Mouse (Mus musculus) liver, adult 2 months (tissue): ENCODE measurements around the gene Nme7. TPM values are rescaled to one million over a fixed set of nuclear protein-coding genes. Genes with fewer than 3 reads are reported as not detected.

ENCODE experiments used
- DNase-seq: peaks from one replicate; pipeline ENCODE4 v3.0.0-alpha.2; 2011; ENCODE audit warnings: low read depth, low spot score; ENCODE audit errors: extremely low read depth
- H3K27ac ChIP-seq: fragments of 200-500 bp; replicated peaks from 2 replicates; pipeline ENCODE4 v1.5.1; 2012; ENCODE audit warnings: low read depth, mild to moderate bottlenecking, control low read depth, inconsistent platforms, low read length; ENCODE audit not compliant: insufficient read depth
- H3K27me3 ChIP-seq: fragments of 200-500 bp; 2 replicates; pipeline ENCODE4 v1.6.1; 2012; ENCODE audit warnings: mild to moderate bottlenecking, moderate library complexity, low read length, inconsistent platforms; ENCODE audit not compliant: control insufficient read depth, insufficient read depth
- H3K36me3 ChIP-seq: fragments of 200-500 bp; 2 replicates; pipeline ENCODE4 v1.6.1; 2012; ENCODE audit warnings: low read length, inconsistent platforms; ENCODE audit not compliant: control insufficient read depth, insufficient read depth
- H3K4me1 ChIP-seq: fragments of 200-500 bp; 2 replicates; pipeline ENCODE4 v1.6.1; 2011; ENCODE audit warnings: low read length; ENCODE audit not compliant: control insufficient read depth, insufficient read depth
- H3K4me3 ChIP-seq: fragments of 200-500 bp; 2 replicates; pipeline ENCODE4 v1.5.1; 2011; ENCODE audit warnings: low read depth, mild to moderate bottlenecking, control low read depth, low read length, moderate library complexity; ENCODE audit not compliant: insufficient read depth
- H3K79me2 ChIP-seq: fragments of 200-500 bp; 2 replicates; pipeline ENCODE4 v1.6.1; 2012; ENCODE audit warnings: inconsistent platforms, mild to moderate bottlenecking, low read length, moderate library complexity; ENCODE audit not compliant: control insufficient read depth, insufficient read depth
- H3K9ac ChIP-seq: fragments of 200-500 bp; 2 replicates; pipeline ENCODE4 v1.6.1; 2012; ENCODE audit warnings: low read depth, mild to moderate bottlenecking, control low read depth, inconsistent platforms, low read length
- CTCF ChIP-seq: fragments of 200-500 bp; IDR thresholded peaks from 2 replicates; pipeline ENCODE4 v1.5.1; 2011; ENCODE audit warnings: low read depth, low read length, control low read depth
- POLR2A ChIP-seq: fragments of 200-500 bp; IDR thresholded peaks from 2 replicates; pipeline ENCODE4 v1.6.1; 2011; ENCODE audit warnings: low read length, control low read depth; ENCODE audit not compliant: insufficient read depth; ENCODE audit errors: extremely low read depth
- WGBS: fragments of 180-500 bp; shearing (Covaris S2); methylation state at CpG from one replicate; pipeline ENCODE4 v1.1.7; 2018; 5-methylcytosine and 5-hydroxymethylcytosine counted together
- polyA plus RNA-seq: library from polyadenylated mRNA; depleted of rRNA; stranded (reverse); fragments of >200 nt; gene quantifications from 2 replicates; pipeline ENCODE4 v1.2.3, GENCODE M21; 2012
- total RNA-seq: library from RNA; depleted of rRNA; stranded (reverse); fragments of >200 nt; gene quantifications from 2 replicates; pipeline ENCODE4 v1.2.3, GENCODE M21; 2014

Nme7 gene
- total and polyA plus RNA-seq, 2 experiments = 3.4 to 17.1 TPM

DNA sequence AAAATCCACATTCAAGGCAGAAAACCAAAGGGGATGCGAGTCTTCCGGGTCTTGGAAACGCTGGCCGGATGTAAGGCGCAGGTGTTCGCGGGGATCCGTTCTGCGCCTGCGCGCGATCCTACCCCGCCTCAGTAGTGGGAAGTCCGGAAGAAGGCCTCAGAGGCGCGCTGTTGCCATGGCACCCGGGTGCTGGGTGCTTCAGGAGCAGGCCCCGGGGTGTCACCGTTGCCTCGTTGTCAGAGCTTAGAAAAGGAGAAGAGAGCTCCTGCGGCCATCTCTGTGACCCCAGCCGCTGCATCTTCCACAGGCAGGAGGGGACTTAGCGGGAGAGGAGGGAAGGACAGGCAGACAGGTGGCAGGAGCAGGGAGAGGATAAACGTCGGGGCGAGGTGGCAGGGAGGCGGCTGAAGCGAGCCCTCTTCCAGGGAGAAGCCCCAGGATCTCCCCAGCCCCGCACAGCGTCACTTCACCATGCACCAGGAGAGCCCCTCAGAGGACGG lies 28.4 kb upstream of the Nme7 start, which contains the start of gene Ccdc181:
TSS of gene Ccdc181 (plus strand) at position 131 of the 500 bp plus-strand sequence.
- H3K9ac ChIP-seq = peak within 1 kb of the TSS; percentile 36
- under 1% methylated on average over 31 of the region's 31 CpGs for WGBS
- peak within 1 kb of the TSS; percentile 66 for H3K4me3 ChIP-seq
- no peak for TF ChIP-seq CTCF
- TF ChIP-seq POLR2A = peak; percentile 27; the same call in 1 of the 2 replicates
- H3K79me2 ChIP-seq = no peaks in the 10 kb centered on the region
- no peaks in the 10 kb centered on the region for H3K27me3 ChIP-seq
- H3K27ac ChIP-seq = no peak within 1 kb of the TSS
- H3K36me3 ChIP-seq = no peaks in the 10 kb centered on the region
- H3K4me1 ChIP-seq = no peaks in the 10 kb centered on the region
- peak; percentile 81 for DNase-seq

GRCm38 (mm10) chr1:164276552-164276951 lies 27.4 kb upstream of the Nme7 start:
- no peaks in the 10 kb centered on the region for H3K27me3 ChIP-seq
- no peaks in the 10 kb centered on the region for H3K4me1 ChIP-seq
- H3K79me2 ChIP-seq = no peaks in the 10 kb centered on the region
- no peak overlapping the region for H3K4me3 ChIP-seq
- no peaks in the 10 kb centered on the region for H3K36me3 ChIP-seq
- WGBS = 91% methylated on average over 3 of the region's 3 CpGs
- H3K9ac ChIP-seq = no peak overlapping the region
- TF ChIP-seq POLR2A = no peak
- no peak for TF ChIP-seq CTCF
- no peak for DNase-seq
- no peak overlapping the region for H3K27ac ChIP-seq

DNA sequence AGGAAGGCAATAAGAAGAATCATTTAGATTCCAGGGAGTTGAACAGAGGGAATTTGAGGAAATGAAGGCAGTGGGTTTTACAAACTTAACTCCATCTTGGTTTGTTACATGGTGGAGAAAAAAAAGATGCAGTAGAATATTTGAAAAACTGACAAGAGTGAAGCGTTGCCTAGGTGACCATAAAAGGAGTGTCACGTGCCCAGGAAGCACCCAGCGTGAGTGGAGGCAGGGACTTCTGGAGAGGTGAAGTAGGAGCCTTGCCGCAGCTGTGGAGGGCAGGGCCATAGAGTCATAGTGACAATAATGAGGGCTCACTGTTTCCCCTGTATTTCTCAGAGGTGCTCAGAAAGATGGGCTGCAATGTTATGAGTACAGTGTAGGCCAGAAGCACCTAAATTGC lies 24.6 kb upstream of the Nme7 start:
- 85% methylated on average over 4 of the region's 4 CpGs for WGBS
- Histone ChIP-seq H3K9ac (no peak overlapping the region), H3K4me3 (no peak overlapping the region), H3K27me3 (no peaks in the 10 kb centered on the region), H3K4me1 (no peaks in the 10 kb centered on the region), H3K36me3 (no peaks in the 10 kb centered on the region), H3K27ac (no peak overlapping the region), H3K79me2 (no peaks in the 10 kb centered on the region)
- TF ChIP-seq CTCF (no peak), POLR2A (no peak)
- DNase-seq = no peak

GRCm38 (mm10) chr1:164284007-164284406 lies 19.9 kb upstream of the Nme7 start:
- Histone ChIP-seq H3K4me3 (no peak overlapping the region), H3K27ac (no peak overlapping the region), H3K79me2 (no peaks in the 10 kb centered on the region), H3K4me1 (no peaks in the 10 kb centered on the region), H3K9ac (no peak overlapping the region), H3K27me3 (no peaks in the 10 kb centered on the region), H3K36me3 (no peaks in the 10 kb centered on the region)
- no peak for DNase-seq
- 91% methylated on average over 3 of the region's 3 CpGs for WGBS
- TF ChIP-seq CTCF (no peak), POLR2A (no peak)

GRCm38 (mm10) chr1:164287406-164287805 lies 16.5 kb upstream of the Nme7 start:
- Histone ChIP-seq H3K4me3 (no peak overlapping the region), H3K79me2 (no peaks in the 10 kb centered on the region), H3K9ac (no peak overlapping the region), H3K36me3 (peaks cover 15% of the 10 kb centered on the region), H3K27ac (no peak overlapping the region), H3K27me3 (no peaks in the 10 kb centered on the region), H3K4me1 (no peaks in the 10 kb centered on the region)
- 75% methylated on average over 15 of the region's 15 CpGs for WGBS
- DNase-seq = no peak
- no peak for TF ChIP-seq POLR2A
- TF ChIP-seq CTCF = no peak

DNA sequence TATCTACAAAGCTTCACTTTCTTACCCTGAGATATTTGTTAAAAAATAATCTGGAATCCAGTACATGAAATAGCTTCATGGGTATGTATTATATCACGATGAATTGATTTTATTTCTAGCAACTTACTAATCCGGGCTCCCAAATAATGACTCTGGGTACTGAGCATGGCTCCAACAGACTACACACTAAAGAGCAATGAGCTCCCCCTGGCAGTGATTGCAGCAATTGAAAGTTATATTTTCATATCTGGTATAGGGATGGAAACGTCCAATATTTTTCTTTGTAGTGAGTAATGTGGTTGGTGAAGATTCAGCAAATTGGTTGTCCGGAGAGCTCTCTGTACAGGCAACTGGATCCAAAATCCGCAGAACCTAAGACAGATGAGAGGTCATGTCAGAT lies 11.9 kb upstream of the Nme7 start:
- H3K27ac ChIP-seq = no peak overlapping the region
- H3K36me3 ChIP-seq = peaks cover 35% of the 10 kb centered on the region
- no peak for DNase-seq
- WGBS = 76% methylated on average over 5 of the region's 5 CpGs
- no peaks in the 10 kb centered on the region for H3K79me2 ChIP-seq
- H3K27me3 ChIP-seq = no peaks in the 10 kb centered on the region
- H3K4me3 ChIP-seq = no peak overlapping the region
- H3K9ac ChIP-seq = no peak overlapping the region
- no peak for TF ChIP-seq POLR2A
- H3K4me1 ChIP-seq = no peaks in the 10 kb centered on the region
